Mouse (Mus musculus): Measurements from ENCODE around the gene Lcn8.
"Not testable (repeated sequence)": the region's sequence is repeated elsewhere in the genome, so short reads cannot be mapped to it uniquely, and the experiment has no call there.

GRCm38 (mm10) chr2:25699743-25700142, 46.8 kb downstream of the Lcn8 start, which contains the start of gene Obp2a:
- not testable (repeated sequence) for TF ChIP-seq CTCF (conservative IDR thresholded peaks at IDR 0.05; ENCODE audit: insufficient read depth, insufficient read length, low read depth, low read length); POLR2A (IDR thresholded peaks at IDR 0.05; ENCODE audit: low read depth, low read length)
